Mouse (Mus musculus) CH12.LX (cell line): ENCODE measurements around the gene 4930535I16Rik. TPM values are rescaled to one million over a fixed set of nuclear protein-coding genes. Genes with fewer than 3 reads are reported as not detected.

Experiments used
- DNase-seq: peaks from one replicate; pipeline ENCODE4 v3.0.0-alpha.2; 2013; ENCODE audit errors: extremely low read depth
- H3K27ac ChIP-seq: 2 replicates; pipeline ENCODE4 v1.5.1; 2012; ENCODE audit warnings: low read depth, mild to moderate bottlenecking, control low read depth, moderate library complexity; ENCODE audit not compliant: insufficient read depth
- H3K27me3 ChIP-seq: replicated peaks from 2 replicates; pipeline ENCODE3; 2012; ENCODE audit warnings: inconsistent platforms
- H3K36me3 ChIP-seq, 2 experiments: replicated peaks in 1 of 2; 2 replicates each; pipeline versions ENCODE3 to v1.6.1; 2012; ENCODE audit warnings: inconsistent platforms in 1 of 2, low read length in 1 of 2, mild to moderate bottlenecking in 1 of 2, mixed read lengths in 1 of 2, moderate library complexity in 1 of 2; ENCODE audit not compliant: control insufficient read depth in 1 of 2, insufficient read depth in 1 of 2
- H3K4me1 ChIP-seq, 2 experiments: 2 replicates each; pipeline ENCODE4 v1.6.1; 2012; ENCODE audit warnings: inconsistent platforms in 1 of 2, moderate library complexity in 1 of 2; ENCODE audit not compliant: insufficient read depth in 2 of 2, control insufficient read depth in 1 of 2
- H3K4me2 ChIP-seq: 2 replicates; pipeline ENCODE4 v1.6.1; 2012; ENCODE audit warnings: low read depth, mild to moderate bottlenecking, control low read depth; ENCODE audit not compliant: poor library complexity, insufficient read depth, severe bottlenecking
- H3K4me3 ChIP-seq, 3 experiments: fragments of 150-350 bp in 1 of 3; sonication (generic) in 1 of 3; replicated peaks in 1 of 3; 2 replicates each; pipeline versions ENCODE3 to v1.5.1; 2011 to 2012; ENCODE audit warnings: low read depth in 2 of 3, low read length in 2 of 3, mild to moderate bottlenecking in 2 of 3, moderate library complexity in 2 of 3, control low read depth in 1 of 3, improper control_type of control experiment in 1 of 3, inconsistent platforms in 1 of 3, mixed read lengths in 1 of 3; ENCODE audit not compliant: poor library complexity in 1 of 3
- H3K79me2 ChIP-seq: replicated peaks from 2 replicates; pipeline ENCODE4 v1.6.1; 2012; ENCODE audit warnings: mild to moderate bottlenecking, moderate library complexity; ENCODE audit not compliant: control insufficient read depth, poor library complexity, insufficient read depth, severe bottlenecking; ENCODE audit errors: extremely low read depth
- H3K9ac ChIP-seq: 2 replicates; pipeline ENCODE4 v1.6.1; 2012; ENCODE audit warnings: low read depth, mild to moderate bottlenecking, control low read depth, moderate library complexity; ENCODE audit not compliant: insufficient read depth
- H3K9me3 ChIP-seq: replicated peaks from 2 replicates; pipeline ENCODE3; 2012; ENCODE audit warnings: low read length, inconsistent platforms, mixed read lengths
- CHD1 ChIP-seq: IDR thresholded peaks from 2 replicates; pipeline ENCODE4 v1.6.1; 2012; ENCODE audit warnings: low read depth, low read length, improper control_type of control experiment, inconsistent platforms
- CHD2 ChIP-seq: IDR thresholded peaks from 2 replicates; pipeline ENCODE4 v1.6.1; 2011; ENCODE audit warnings: low read length, improper control_type of control experiment
- EP300 ChIP-seq: IDR thresholded peaks from 2 replicates; pipeline ENCODE4 v1.6.1; 2011; ENCODE audit warnings: low read length, improper control_type of control experiment
- GABPA ChIP-seq: IDR thresholded peaks from 2 replicates; pipeline ENCODE4 v1.6.1; 2012; ENCODE audit warnings: low read depth, low read length, improper control_type of control experiment, inconsistent platforms; ENCODE audit not compliant: insufficient replicate concordance
- HCFC1 ChIP-seq: IDR thresholded peaks from 2 replicates; pipeline ENCODE4 v1.6.1; 2012; ENCODE audit warnings: low read depth, mild to moderate bottlenecking, inconsistent platforms, low read length, improper control_type of control experiment
- IRF4 ChIP-seq: IDR thresholded peaks from 2 replicates; pipeline ENCODE4 v1.6.1; 2014; ENCODE audit warnings: low read depth, mild to moderate bottlenecking, inconsistent platforms, low read length, improper control_type of control experiment
- JUND ChIP-seq: conservative IDR thresholded peaks from 2 replicates; pipeline ENCODE4 v1.6.1; 2011; ENCODE audit warnings: low read depth, low read length, improper control_type of control experiment
- KAT2A ChIP-seq: IDR thresholded peaks from 2 replicates; pipeline ENCODE4 v1.6.1; 2012; ENCODE audit warnings: low read length, improper control_type of control experiment, inconsistent platforms; ENCODE audit not compliant: insufficient replicate concordance
- MAX ChIP-seq: IDR thresholded peaks from 2 replicates; pipeline ENCODE4 v1.6.1; 2011; ENCODE audit warnings: low read length, improper control_type of control experiment
- MEF2A ChIP-seq: IDR thresholded peaks from 2 replicates; pipeline ENCODE4 v1.6.1; 2014; ENCODE audit warnings: low read depth, mild to moderate bottlenecking, inconsistent platforms, low read length, improper control_type of control experiment, borderline replicate concordance
- MXI1 ChIP-seq: IDR thresholded peaks from 2 replicates; pipeline ENCODE4 v1.6.1; 2011; ENCODE audit warnings: mild to moderate bottlenecking, low read depth, low read length, improper control_type of control experiment
- RCOR1 ChIP-seq: conservative IDR thresholded peaks from 2 replicates; pipeline ENCODE4 v1.6.1; 2012; ENCODE audit warnings: low read depth, mild to moderate bottlenecking, inconsistent platforms, low read length, improper control_type of control experiment
- TBP ChIP-seq: conservative IDR thresholded peaks from 2 replicates; pipeline ENCODE4 v1.6.1; 2011; ENCODE audit warnings: low read depth, low read length, improper control_type of control experiment
- USF2 ChIP-seq: conservative IDR thresholded peaks from 2 replicates; pipeline ENCODE4 v1.6.1; 2011; ENCODE audit warnings: low read depth, low read length, improper control_type of control experiment
- ZNF384 ChIP-seq: IDR thresholded peaks from 2 replicates; pipeline ENCODE4 v1.6.1; 2012; ENCODE audit warnings: low read depth, low read length, improper control_type of control experiment, inconsistent platforms
- dilution Hi-C: fragments of 300-500 bp; cut with MboI; formaldehyde crosslinking; loops from 2 replicates; pipeline ENCODE4 v1.14.3; 2020; ENCODE audit warnings: low sequenced_read_pairs; ENCODE audit not compliant: extremely low pct_unique_long_range_greater_than_20kb, extremely low pct_ligation_motif_present
- in situ Hi-C: fragments of 300-500 bp; cut with MboI; formaldehyde crosslinking; loops from 3 replicates; pipeline ENCODE4 v1.14.3; 2019; ENCODE audit warnings: low sequenced_read_pairs, low pct_ligation_motif_present, low pct_unique_long_range_greater_than_20kb, mixed read lengths
- polyA plus RNA-seq: library from polyadenylated mRNA; unstranded; fragments of >175 nt; gene quantifications from 2 replicates; pipeline ENCODE4 v1.2.1, GENCODE M21; 2012; ENCODE audit warnings: low read depth; ENCODE audit not compliant: insufficient read length
- total RNA-seq, 2 experiments: library from RNA; depleted of rRNA; stranded (reverse); fragments of 300-350 nt in 1 of 2; fragments of >200 nt in 1 of 2; gene quantifications; 2 replicates each; pipeline ENCODE4 v1.2.3; 2012 to 2014

The 4930535I16Rik gene
- total and polyA plus RNA-seq, 3 experiments = 2.1 TPM; not detected in 2

DNA sequence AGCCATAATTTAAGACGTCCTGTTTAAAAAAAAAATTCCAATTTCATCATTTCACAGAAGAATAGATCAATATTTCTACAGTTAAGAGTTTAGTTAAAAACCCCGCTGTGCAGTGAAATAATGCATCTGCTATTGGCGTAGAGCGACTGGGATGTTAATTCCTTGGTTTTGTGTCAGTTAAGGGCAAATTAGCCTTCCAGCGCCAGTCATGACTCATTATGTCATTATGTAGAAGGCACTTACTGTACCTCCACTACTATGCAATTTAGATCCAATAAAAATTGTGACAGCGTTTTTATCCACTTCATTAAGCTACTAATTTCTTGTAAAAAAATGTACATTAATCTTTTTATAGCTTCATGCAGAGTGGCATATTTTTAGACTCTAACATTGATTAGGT lies 31.1 kb upstream of the 4930535I16Rik start:
- H3K4me3 ChIP-seq = no peak overlapping the region
- no peaks in the 10 kb centered on the region for H3K79me2 ChIP-seq
- no peak for TF ChIP-seq EP300
- TF ChIP-seq KAT2A = no peak
- no peak for TF ChIP-seq MEF2A
- no peak for TF ChIP-seq IRF4
- no peak for TF ChIP-seq USF2
- no peak for TF ChIP-seq HCFC1
- TF ChIP-seq GABPA = no peak
- no peak for TF ChIP-seq CHD2
- TF ChIP-seq MAX = no peak
- no peak for TF ChIP-seq JUND
- TF ChIP-seq CHD1 = no peak
- TF ChIP-seq RCOR1 = no peak
- no peak for TF ChIP-seq MXI1
- TF ChIP-seq TBP = no peak
- dilution Hi-C loops (no loop called here), in situ Hi-C loops (loop anchor here (10.0 kb wide), 1 partner anchor 726 kb away; no protein-coding TSS in a partner anchor)
- H3K9ac ChIP-seq = no peak overlapping the region
- H3K27me3 ChIP-seq = peaks cover 55% of the 10 kb centered on the region
- H3K4me1 ChIP-seq = peaks cover 2 to 14% of the 10 kb centered on the region in 2 experiments
- no peak for DNase-seq
- no peaks in the 10 kb centered on the region for H3K36me3 ChIP-seq
- H3K9me3 ChIP-seq = no peaks in the 10 kb centered on the region
- no peak overlapping the region for H3K27ac ChIP-seq
- H3K4me2 ChIP-seq = no peak overlapping the region

GRCm38 (mm10) chr4:123947149-123947548 lies 29.3 kb upstream of the 4930535I16Rik start:
- Histone ChIP-seq H3K4me2 (no peak overlapping the region), H3K9ac (no peak overlapping the region), H3K27ac (no peak overlapping the region)
- no peak for TF ChIP-seq JUND
- no peak for TF ChIP-seq ZNF384
- TF ChIP-seq, all 38 proteins: peak for 0
- Histone ChIP-seq H3K9me3 (no peaks in the 10 kb centered on the region), H3K4me1 (peaks cover 2 to 12% of the 10 kb centered on the region in 2 experiments), H3K36me3 (no peaks in the 10 kb centered on the region), H3K27me3 (peaks cover 41% of the 10 kb centered on the region), H3K4me3 (no peak overlapping the region), H3K79me2 (no peaks in the 10 kb centered on the region)
- in situ Hi-C loops (loop anchor here (10.0 kb wide), 1 partner anchor 728 kb away; no protein-coding TSS in a partner anchor), dilution Hi-C loops (no loop called here)
- no peak for DNase-seq
